Mouse (Mus musculus): ENCODE results near the gene Otof.

DNA sequence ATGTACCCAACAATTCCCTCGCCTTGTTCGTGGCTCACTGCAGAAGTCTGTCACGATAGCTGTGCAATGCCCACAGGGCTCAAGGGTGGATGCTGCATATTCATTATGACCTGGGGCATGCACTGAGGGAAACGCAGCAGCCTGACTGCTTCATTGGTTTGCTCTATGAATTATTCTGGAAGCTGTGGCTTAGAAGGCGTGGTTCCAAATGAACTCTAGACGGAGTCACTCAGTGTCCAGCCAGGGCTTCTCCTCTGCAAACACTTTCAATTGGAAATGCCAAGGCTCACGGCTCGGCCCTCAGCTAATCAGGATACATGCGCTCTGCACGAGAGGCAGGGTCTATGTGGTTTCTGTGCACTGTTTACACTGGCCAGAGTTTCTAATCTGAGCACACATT, 50.2 kb downstream of the Otof start:
- TF ChIP-seq POLR2A (IDR thresholded peaks at IDR 0.05; ENCODE audit: control insufficient read depth, low read depth, low read length) (no peak), CTCF (IDR thresholded peaks at IDR 0.05; ENCODE audit: control insufficient read depth, insufficient read depth, insufficient replicate concordance, low read depth, low read length) (no peak)
